Mouse (Mus musculus): ENCODE measurements around the gene Tcp11l2.
A peak's percentile ranks its signal among the peaks of the same experiment; 100 is the strongest.

Tcp11l2 gene

DNA sequence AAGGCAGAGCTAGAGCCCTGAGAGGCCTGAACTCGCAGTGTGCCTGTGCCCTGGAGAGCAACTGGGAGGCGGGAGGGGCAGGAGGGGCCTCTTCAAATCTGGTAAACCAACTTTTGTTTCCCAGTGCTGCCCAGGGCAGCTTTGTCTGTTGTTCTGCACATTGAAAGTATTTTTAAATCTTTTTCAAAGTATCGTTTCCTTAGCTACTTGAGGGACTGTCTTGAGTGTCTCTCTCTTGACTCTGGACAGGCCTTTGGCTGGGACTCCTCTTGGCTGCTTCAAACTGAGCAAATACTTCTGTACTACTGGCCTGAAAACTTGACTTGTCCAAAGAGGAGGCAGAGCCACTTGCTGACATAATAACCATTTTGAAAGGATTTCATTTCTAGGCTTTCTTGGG lies 34.4 kb downstream of the Tcp11l2 start:
- TF ChIP-seq GATA4 (IDR thresholded peaks at IDR 0.05; ENCODE audit: insufficient replicate concordance, low read length) = no peak

GRCm38 (mm10) chr10:84611664-84612063 lies 35.2 kb downstream of the Tcp11l2 start:
- no peak for TF ChIP-seq GATA4 (IDR thresholded peaks at IDR 0.05; ENCODE audit: insufficient replicate concordance, low read length)

DNA sequence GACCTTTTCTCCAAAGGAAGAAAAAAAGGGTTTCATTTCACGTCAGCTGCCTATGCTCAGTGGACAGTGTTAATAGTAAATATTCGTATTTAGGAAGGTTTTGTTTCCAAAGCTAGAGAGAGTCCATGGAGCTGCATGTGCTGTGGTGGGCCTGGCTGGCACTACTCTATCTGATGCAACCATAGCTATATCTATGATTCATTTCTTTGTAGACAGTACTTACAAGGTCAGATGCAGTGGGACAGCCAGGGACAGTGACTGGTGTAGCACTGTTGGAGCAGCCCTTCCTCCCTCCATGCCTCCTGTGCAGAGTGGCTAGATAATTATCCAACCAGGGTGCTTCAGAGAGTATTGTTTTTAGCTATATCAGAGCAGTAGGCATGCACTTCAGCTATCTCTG lies 35.9 kb downstream of the Tcp11l2 start:
- TF ChIP-seq GATA4 (IDR thresholded peaks at IDR 0.05; ENCODE audit: insufficient replicate concordance, low read length) = no peak

GRCm38 (mm10) chr10:84613366-84613765 lies 36.9 kb downstream of the Tcp11l2 start:
- TF ChIP-seq GATA4 (IDR thresholded peaks at IDR 0.05; ENCODE audit: insufficient replicate concordance, low read length) = no peak

DNA sequence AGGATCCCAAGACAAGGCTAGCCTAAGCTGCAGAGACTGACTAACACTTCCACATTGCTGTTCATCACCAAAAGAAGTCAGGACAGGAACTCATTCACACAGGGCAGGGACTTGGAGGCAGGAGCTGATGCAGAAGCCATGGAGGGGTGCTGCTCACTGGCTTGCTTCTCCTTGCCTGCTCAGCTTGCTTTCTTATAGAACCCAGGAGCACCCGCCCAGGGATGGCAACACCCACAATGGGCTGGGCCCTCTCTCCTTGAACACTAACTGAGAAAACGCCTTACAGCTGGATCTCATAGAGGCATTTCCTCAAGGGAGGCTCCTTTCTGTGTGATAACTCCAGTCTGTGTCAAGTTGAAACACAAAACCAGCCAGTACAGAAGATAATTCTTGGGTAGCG lies 38.6 kb downstream of the Tcp11l2 start:
- no peak for TF ChIP-seq GATA4 (IDR thresholded peaks at IDR 0.05; ENCODE audit: insufficient replicate concordance, low read length)

GRCm38 (mm10) chr10:84621826-84622790 lies 45.7 kb downstream of the Tcp11l2 start, which contains the start of gene Polr3b:
Gene Polr3b, plus strand, starts transcription at chr10:84622292.
- TF ChIP-seq GATA4 (IDR thresholded peaks at IDR 0.05; ENCODE audit: insufficient replicate concordance, low read length) = peak; percentile 50; the same call in 1 of the 2 replicates

DNA sequence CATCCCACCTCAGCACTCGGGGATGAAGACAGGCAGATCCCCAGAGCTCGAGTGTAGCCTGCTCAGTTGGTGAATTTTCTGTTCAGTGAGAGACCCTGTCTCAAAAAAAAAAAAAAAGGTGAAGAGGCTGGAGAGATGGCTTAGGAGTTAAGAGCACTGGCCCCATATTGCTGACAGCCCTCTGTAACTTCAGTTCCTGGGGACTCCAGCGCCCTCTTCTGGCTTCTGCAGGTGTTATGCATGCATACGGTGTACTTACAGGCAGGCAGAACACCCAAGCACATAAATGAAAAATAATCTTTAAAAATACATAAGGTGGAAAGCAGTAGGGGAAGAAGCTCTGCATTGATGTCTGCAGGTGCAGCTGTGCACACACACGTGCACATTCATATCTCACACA lies 54.8 kb downstream of the Tcp11l2 start:
- no peak for TF ChIP-seq GATA4 (IDR thresholded peaks at IDR 0.05; ENCODE audit: insufficient replicate concordance, low read length)

DNA sequence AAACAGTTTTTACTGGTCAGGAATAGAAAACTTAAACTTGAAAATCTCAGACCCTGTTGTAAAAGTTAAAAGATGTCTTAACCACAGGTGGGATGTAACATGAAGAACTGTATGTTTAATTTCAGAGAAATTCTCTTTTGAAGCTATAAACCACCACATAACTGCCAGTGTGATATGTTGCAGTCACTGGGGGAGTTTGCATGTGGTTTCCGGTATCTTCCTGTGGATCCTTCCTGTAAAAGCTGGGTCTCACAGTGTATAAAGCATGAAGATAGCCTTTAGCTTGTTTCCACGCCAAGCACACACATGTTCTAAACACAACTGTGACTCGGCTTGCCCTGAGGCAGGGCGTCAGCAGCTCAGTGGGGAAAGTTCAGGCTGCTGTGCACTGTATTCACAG lies 55.6 kb downstream of the Tcp11l2 start:
- TF ChIP-seq GATA4 (IDR thresholded peaks at IDR 0.05; ENCODE audit: insufficient replicate concordance, low read length) = no peak

DNA sequence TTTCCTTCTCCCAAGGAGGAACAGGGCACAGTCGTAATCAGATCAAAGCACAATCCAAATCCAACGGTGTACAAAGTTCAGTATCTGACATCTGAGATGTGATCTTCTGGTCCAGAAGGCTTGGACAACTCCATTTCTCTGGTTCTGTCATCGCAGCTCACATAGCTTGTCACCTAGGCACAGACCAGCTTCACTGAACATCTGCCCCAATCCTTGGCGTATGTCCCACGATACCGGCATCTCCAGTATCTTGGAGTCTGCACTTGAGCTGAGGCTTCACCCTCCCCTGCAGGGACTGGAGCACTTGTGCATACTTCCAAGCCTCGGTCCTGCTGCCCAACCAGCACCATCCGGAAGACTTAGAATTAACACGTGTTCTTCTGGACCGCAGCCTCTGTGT lies 60.2 kb downstream of the Tcp11l2 start:
- no peak for TF ChIP-seq GATA4 (IDR thresholded peaks at IDR 0.05; ENCODE audit: insufficient replicate concordance, low read length)

- no peak for TF ChIP-seq GATA4 (IDR thresholded peaks at IDR 0.05; ENCODE audit: insufficient replicate concordance, low read length)
Observed at GRCm38 (mm10) chr10:84638382-84638781, 62.0 kb downstream of the Tcp11l2 start.

- TF ChIP-seq GATA4 (IDR thresholded peaks at IDR 0.05; ENCODE audit: insufficient replicate concordance, low read length) = no peak
Observed at GRCm38 (mm10) chr10:84639525-84640287, 63.3 kb downstream of the Tcp11l2 start.

DNA sequence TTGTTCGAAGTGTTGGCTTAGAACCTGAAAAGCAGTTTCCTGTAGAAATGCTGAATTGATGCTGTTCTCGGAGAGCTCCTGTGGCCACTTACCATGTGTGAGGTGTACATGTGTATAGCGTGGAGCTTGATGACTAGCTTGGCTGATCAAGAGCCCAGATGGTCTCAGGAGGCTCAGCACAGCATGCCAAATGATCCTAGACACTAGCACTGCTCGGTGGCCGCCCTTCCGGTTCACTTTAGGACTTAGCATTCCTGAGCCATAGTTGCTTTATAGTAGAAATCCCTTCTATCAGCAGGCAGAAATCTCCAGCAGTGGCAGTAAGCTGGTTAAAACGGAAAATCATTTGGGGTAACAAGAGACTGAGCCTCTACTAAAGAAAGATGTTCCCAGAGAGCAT lies 64.4 kb downstream of the Tcp11l2 start:
- no peak for TF ChIP-seq GATA4 (IDR thresholded peaks at IDR 0.05; ENCODE audit: insufficient replicate concordance, low read length)

- no peak for TF ChIP-seq GATA4 (IDR thresholded peaks at IDR 0.05; ENCODE audit: insufficient replicate concordance, low read length)
Observed at GRCm38 (mm10) chr10:84641576-84641975, 65.2 kb downstream of the Tcp11l2 start.

DNA sequence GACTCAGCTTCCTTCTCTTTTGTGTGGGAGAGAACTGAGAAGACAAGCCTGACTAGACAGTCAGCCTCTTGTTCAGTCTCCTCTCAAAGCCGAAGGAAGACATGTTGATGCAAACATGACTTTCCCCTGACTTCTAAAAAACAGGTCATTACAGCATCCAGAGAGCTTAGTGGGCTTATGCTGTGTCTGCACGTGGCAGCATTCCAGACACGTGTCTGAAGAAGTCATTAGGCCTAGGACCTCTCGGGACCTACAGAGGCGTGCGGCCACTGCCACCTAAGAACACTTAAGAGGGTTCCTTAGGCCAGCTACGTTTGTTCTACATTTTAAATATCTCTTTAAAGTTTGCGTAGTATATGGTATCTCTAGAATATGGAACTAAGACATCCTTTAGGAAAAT lies 69.5 kb downstream of the Tcp11l2 start:
- TF ChIP-seq GATA4 (IDR thresholded peaks at IDR 0.05; ENCODE audit: insufficient replicate concordance, low read length) = no peak

- TF ChIP-seq GATA4 (IDR thresholded peaks at IDR 0.05; ENCODE audit: insufficient replicate concordance, low read length) = no peak
Observed at GRCm38 (mm10) chr10:84646506-84647102, 70.2 kb downstream of the Tcp11l2 start.
